Mouse (Mus musculus) kidney, postnatal 14 days (tissue): Measurements from ENCODE around the gene Vim.
"Not testable (repeated sequence)": the region's sequence is repeated elsewhere in the genome, so short reads cannot be mapped to it uniquely, and the experiment has no call there.

Experiments used
- DNase-seq: peaks from one replicate; pipeline ENCODE4 v3.0.0; 2022; ENCODE audit warnings: mixed read lengths

Gene Vim

GRCm38 (mm10) chr2:13572101-13572553, 1.6 kb upstream of the Vim start:
- no peak for DNase-seq

- DNase-seq = no peak
These were observed 900 bp upstream of the Vim start for GRCm38 (mm10) chr2:13572647-13573407.

- DNase-seq = peak; percentile 85
These were observed 506 bp downstream of the Vim start for GRCm38 (mm10) chr2:13574066-13574800.

GRCm38 (mm10) chr2:13574801-13575150, 1.0 kb downstream of the Vim start:
- DNase-seq = peak; percentile 43

- peak; percentile 82 for DNase-seq
These were observed 1.6 kb downstream of the Vim start for GRCm38 (mm10) chr2:13575287-13575801.

GRCm38 (mm10) chr2:13575926-13576325, 2.2 kb downstream of the Vim start:
- DNase-seq = no peak

- no peak for DNase-seq
These were observed 3.7 kb downstream of the Vim start for GRCm38 (mm10) chr2:13577399-13577798.

GRCm38 (mm10) chr2:13578473-13579152, 4.9 kb downstream of the Vim start:
- no peak for DNase-seq

- DNase-seq = no peak
These were observed 5.6 kb downstream of the Vim start for GRCm38 (mm10) chr2:13579315-13579714.

- peak; percentile 8 for DNase-seq
These were observed 6.3 kb downstream of the Vim start for GRCm38 (mm10) chr2:13579991-13580390.

- DNase-seq = no peak
These were observed 8.5 kb downstream of the Vim start for GRCm38 (mm10) chr2:13582184-13582583.

GRCm38 (mm10) chr2:13583746-13584145, 10.0 kb downstream of the Vim start:
- DNase-seq = not testable (repeated sequence)

GRCm38 (mm10) chr2:13593328-13593727, 19.6 kb downstream of the Vim start:
- no peak for DNase-seq

- no peak for DNase-seq
These were observed 23.4 kb downstream of the Vim start for GRCm38 (mm10) chr2:13596965-13597656.

GRCm38 (mm10) chr2:13598166-13598565, 24.4 kb downstream of the Vim start:
- no peak for DNase-seq

- DNase-seq = no peak
These were observed 29.4 kb downstream of the Vim start for GRCm38 (mm10) chr2:13603093-13603492.

- DNase-seq = not testable (repeated sequence)
These were observed 29.9 kb downstream of the Vim start for GRCm38 (mm10) chr2:13603636-13604035.

- no peak for DNase-seq
These were observed 56.6 kb downstream of the Vim start for GRCm38 (mm10) chr2:13630136-13630832.
